Mouse (Mus musculus): ENCODE measurements around the gene Zbtb44. TPM values are rescaled to one million over a fixed set of nuclear protein-coding genes. Genes with fewer than 3 reads are reported as not detected.

Gene Zbtb44
- polyA plus RNA-seq, 1 experiment from 2014 or later: 7.1 TPM

DNA sequence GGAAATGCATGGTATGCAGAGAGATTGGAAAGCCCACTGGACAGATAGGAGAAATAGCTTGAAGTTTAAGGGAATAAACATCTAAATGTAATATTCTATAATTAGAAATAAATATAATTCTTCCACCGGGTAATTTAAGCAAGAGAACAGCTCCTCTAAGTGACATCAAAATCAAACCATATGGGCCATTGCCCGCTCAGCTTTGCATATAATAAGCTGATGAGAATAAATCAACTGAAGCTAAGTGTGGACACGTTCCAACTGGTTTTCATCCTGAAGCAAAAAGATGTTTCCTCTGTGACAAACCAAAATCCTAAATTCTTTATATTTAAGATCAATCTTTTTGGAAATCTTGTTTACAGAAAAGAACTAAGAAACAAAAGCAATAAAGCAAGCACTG is 19.7 kb upstream of the Zbtb44 start:
- H3K4me2 ChIP-seq: no peak overlapping the region
- H3K9me3 ChIP-seq (replicated peaks; ENCODE audit: control insufficient read depth, low read length): no peaks in the 10 kb centered on the region
- ATAC-seq (replicated peaks; ENCODE audit: insufficient number of reproducible peaks, low FRiP score, low TSS enrichment): no peak
- H3K4me3 ChIP-seq (ENCODE audit: low read depth, low read length): no peak overlapping the region
- no peaks in the 10 kb centered on the region for H3K36me3 ChIP-seq (ENCODE audit: control insufficient read depth, insufficient read depth, low read length)
- peaks cover 8% of the 10 kb centered on the region; the same call in 1 of the 2 replicates for H3K4me1 ChIP-seq (ENCODE audit: control insufficient read depth, insufficient read depth, low read length)
- H3K27me3 ChIP-seq (ENCODE audit: control insufficient read depth, insufficient read depth, low read length): no peaks in the 10 kb centered on the region
- no peak overlapping the region for H3K9ac ChIP-seq (ENCODE audit: low read depth, low read length)
- H3K27ac ChIP-seq (ENCODE audit: low read depth, low read length): no peak overlapping the region
- whole genome bisulfite sequencing (ENCODE audit: insufficient replicate concordance): 75% methylated on average over 3 of the region's 3 CpGs

DNA sequence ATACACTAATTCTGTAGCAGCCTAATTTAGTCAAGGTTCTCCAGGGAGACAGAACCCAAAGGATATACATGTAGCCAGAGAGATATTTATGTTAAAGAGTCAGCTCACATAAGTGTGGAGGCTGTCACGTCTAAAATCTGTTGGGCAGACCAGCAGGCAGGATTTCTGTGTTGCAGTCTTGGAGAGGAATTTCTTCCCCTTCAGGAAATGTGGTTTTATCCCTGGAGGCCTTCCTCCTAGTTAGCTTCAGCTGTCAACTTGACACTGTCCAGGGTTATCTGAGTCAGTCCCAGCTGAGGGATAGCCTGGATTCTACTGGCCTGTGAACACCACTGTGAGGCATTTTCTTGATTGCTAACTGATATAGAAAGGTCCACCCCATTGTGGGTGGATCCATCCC is 18.9 kb upstream of the Zbtb44 start:
- Histone ChIP-seq H3K9ac (ENCODE audit: low read depth, low read length) (no peak overlapping the region), H3K36me3 (ENCODE audit: control insufficient read depth, insufficient read depth, low read length) (no peaks in the 10 kb centered on the region), H3K9me3 (replicated peaks; ENCODE audit: control insufficient read depth, low read length) (no peaks in the 10 kb centered on the region), H3K4me1 (ENCODE audit: control insufficient read depth, insufficient read depth, low read length) (peaks cover 8% of the 10 kb centered on the region; the same call in 1 of the 2 replicates), H3K4me2 (no peak overlapping the region), H3K27me3 (ENCODE audit: control insufficient read depth, insufficient read depth, low read length) (no peaks in the 10 kb centered on the region), H3K27ac (ENCODE audit: low read depth, low read length) (peak overlapping the region; percentile 50), H3K4me3 (ENCODE audit: low read depth, low read length) (no peak overlapping the region)
- WGBS (ENCODE audit: insufficient replicate concordance): 7% methylated on average over 1 of the region's 1 CpGs
- ATAC-seq (replicated peaks; ENCODE audit: insufficient number of reproducible peaks, low FRiP score, low TSS enrichment): peak; percentile 87

DNA sequence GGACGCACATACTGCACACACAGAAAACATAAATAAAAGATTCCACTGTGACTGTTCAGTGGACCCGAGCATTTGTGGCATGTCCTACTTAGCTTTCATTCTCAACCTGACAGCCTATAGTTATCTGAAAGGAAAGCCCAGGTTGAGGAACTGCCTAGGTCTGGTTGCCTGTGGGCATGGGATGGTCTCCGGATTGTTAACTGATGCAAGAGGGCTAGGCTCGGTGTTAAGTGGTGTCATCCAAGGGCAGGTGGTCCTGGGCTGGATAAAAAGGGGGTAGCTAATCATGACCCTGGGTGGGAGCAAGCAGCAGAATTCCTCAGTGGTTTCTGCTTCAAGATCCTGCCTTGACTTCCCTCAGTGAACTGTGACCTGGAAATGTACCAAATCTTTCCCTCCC is 17.8 kb upstream of the Zbtb44 start:
- no peak overlapping the region for H3K4me3 ChIP-seq (ENCODE audit: low read depth, low read length)
- H3K4me2 ChIP-seq: no peak overlapping the region
- no peaks in the 10 kb centered on the region for H3K36me3 ChIP-seq (ENCODE audit: control insufficient read depth, insufficient read depth, low read length)
- H3K27me3 ChIP-seq (ENCODE audit: control insufficient read depth, insufficient read depth, low read length): no peaks in the 10 kb centered on the region
- no peak overlapping the region for H3K9ac ChIP-seq (ENCODE audit: low read depth, low read length)
- H3K27ac ChIP-seq (ENCODE audit: low read depth, low read length): no peak overlapping the region
- H3K9me3 ChIP-seq (replicated peaks; ENCODE audit: control insufficient read depth, low read length): no peaks in the 10 kb centered on the region
- WGBS (ENCODE audit: insufficient replicate concordance): 72% methylated on average over 4 of the region's 4 CpGs
- H3K4me1 ChIP-seq (ENCODE audit: control insufficient read depth, insufficient read depth, low read length): peaks cover 8% of the 10 kb centered on the region; the same call in 1 of the 2 replicates
- no peak for ATAC-seq (replicated peaks; ENCODE audit: insufficient number of reproducible peaks, low FRiP score, low TSS enrichment)

DNA sequence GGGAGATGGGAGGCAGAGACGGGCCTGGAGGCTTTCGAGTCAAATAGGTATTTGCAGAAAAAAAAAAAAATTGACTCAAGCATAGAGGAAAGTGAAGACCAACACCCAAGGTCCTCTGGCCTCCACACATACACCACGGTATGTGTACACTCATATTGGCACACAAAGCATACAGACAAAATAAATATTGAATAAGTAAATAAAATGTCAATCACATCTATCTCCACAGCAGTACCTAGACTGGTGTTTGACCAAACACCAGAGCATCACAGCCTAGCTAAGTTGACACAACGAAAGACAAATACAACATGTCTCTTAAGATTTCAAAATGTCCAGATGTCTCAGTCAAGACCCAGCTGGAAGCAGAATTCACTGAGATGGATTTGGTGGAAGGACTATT is 17.0 kb upstream of the Zbtb44 start:
- H3K27ac ChIP-seq (ENCODE audit: low read depth, low read length): no peak overlapping the region
- H3K9ac ChIP-seq (ENCODE audit: low read depth, low read length): no peak overlapping the region
- H3K4me3 ChIP-seq (ENCODE audit: low read depth, low read length): no peak overlapping the region
- no peaks in the 10 kb centered on the region for H3K36me3 ChIP-seq (ENCODE audit: control insufficient read depth, insufficient read depth, low read length)
- no peak overlapping the region for H3K4me2 ChIP-seq
- H3K4me1 ChIP-seq (ENCODE audit: control insufficient read depth, insufficient read depth, low read length): peaks cover 8% of the 10 kb centered on the region; the same call in 1 of the 2 replicates
- WGBS (ENCODE audit: insufficient replicate concordance): 73% methylated on average over 4 of the region's 4 CpGs
- no peaks in the 10 kb centered on the region for H3K27me3 ChIP-seq (ENCODE audit: control insufficient read depth, insufficient read depth, low read length)
- ATAC-seq (replicated peaks; ENCODE audit: insufficient number of reproducible peaks, low FRiP score, low TSS enrichment): no peak
- H3K9me3 ChIP-seq (replicated peaks; ENCODE audit: control insufficient read depth, low read length): no peaks in the 10 kb centered on the region

DNA sequence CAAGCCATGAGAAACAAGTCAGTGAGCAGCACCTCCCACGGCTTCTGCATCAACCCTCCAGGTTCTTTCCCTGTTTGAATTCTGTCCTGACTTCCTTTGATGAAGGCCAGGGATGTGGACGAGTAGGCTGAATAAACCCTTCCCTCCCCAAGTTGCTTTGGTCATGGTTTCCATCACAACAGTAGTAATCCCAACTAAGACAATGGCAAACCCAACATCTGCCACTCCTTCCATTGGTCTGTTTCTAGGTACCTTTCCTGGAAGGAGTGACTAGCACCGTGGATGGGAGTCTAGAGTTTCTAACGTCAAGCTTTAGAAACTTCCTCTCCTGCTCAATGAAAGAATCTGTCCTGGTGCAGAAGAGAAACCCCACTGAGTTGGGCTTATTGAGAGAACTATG is 12.8 kb upstream of the Zbtb44 start:
- ATAC-seq (replicated peaks; ENCODE audit: insufficient number of reproducible peaks, low FRiP score, low TSS enrichment): no peak
- Histone ChIP-seq H3K4me3 (ENCODE audit: low read depth, low read length) (no peak overlapping the region), H3K4me2 (no peak overlapping the region), H3K27ac (ENCODE audit: low read depth, low read length) (no peak overlapping the region), H3K27me3 (ENCODE audit: control insufficient read depth, insufficient read depth, low read length) (no peaks in the 10 kb centered on the region), H3K9ac (ENCODE audit: low read depth, low read length) (no peak overlapping the region), H3K9me3 (replicated peaks; ENCODE audit: control insufficient read depth, low read length) (no peaks in the 10 kb centered on the region), H3K36me3 (ENCODE audit: control insufficient read depth, insufficient read depth, low read length) (no peaks in the 10 kb centered on the region), H3K4me1 (ENCODE audit: control insufficient read depth, insufficient read depth, low read length) (no peaks in the 10 kb centered on the region)
- WGBS (ENCODE audit: insufficient replicate concordance): 62% methylated on average over 4 of the region's 4 CpGs

DNA sequence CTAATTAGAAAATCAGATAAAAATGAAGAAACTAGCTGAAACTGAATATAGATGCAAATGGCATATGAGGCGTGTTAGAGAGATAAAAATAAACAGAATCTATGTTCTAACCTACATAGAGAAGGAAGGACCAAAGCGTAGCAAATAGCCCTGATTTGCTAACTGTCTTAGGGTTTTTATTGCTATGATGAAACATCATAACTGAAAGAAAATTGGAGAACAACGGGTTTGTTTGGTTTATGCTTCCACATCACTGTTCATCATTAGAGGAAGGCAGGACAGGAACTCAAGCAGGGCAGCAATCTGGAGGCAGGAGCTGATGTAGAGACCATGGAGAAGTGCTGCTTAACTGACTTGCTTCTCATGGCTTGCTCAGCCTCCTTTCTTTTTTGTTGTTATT is 12.3 kb upstream of the Zbtb44 start:
- no peak overlapping the region for H3K4me3 ChIP-seq (ENCODE audit: low read depth, low read length)
- WGBS (ENCODE audit: insufficient replicate concordance): 76% methylated on average over 3 of the region's 3 CpGs
- no peak for ATAC-seq (replicated peaks; ENCODE audit: insufficient number of reproducible peaks, low FRiP score, low TSS enrichment)
- H3K36me3 ChIP-seq (ENCODE audit: control insufficient read depth, insufficient read depth, low read length): no peaks in the 10 kb centered on the region
- H3K27ac ChIP-seq (ENCODE audit: low read depth, low read length): no peak overlapping the region
- H3K4me1 ChIP-seq (ENCODE audit: control insufficient read depth, insufficient read depth, low read length): no peaks in the 10 kb centered on the region
- no peaks in the 10 kb centered on the region for H3K9me3 ChIP-seq (replicated peaks; ENCODE audit: control insufficient read depth, low read length)
- no peak overlapping the region for H3K4me2 ChIP-seq
- no peaks in the 10 kb centered on the region for H3K27me3 ChIP-seq (ENCODE audit: control insufficient read depth, insufficient read depth, low read length)
- H3K9ac ChIP-seq (ENCODE audit: low read depth, low read length): no peak overlapping the region

DNA sequence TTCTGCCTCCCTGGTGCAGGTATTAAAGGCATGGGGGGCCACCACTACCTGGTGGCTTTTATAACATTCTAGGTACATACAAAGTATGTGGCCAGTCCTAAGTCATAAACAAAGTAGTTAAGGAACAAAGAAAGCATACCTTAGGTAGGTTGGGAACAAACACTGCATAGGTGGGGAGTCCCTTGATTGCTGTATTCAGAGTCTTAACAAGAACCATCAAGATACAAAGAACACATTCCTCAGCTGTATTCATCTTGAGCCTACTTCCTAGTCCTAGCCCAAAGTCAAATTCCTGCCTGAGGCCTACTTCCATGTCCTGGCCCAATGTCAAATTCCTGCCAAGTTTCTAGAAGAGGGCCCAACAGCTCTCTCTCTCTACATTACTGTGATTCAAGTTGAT is 11.7 kb upstream of the Zbtb44 start:
- H3K36me3 ChIP-seq (ENCODE audit: control insufficient read depth, insufficient read depth, low read length): no peaks in the 10 kb centered on the region

DNA sequence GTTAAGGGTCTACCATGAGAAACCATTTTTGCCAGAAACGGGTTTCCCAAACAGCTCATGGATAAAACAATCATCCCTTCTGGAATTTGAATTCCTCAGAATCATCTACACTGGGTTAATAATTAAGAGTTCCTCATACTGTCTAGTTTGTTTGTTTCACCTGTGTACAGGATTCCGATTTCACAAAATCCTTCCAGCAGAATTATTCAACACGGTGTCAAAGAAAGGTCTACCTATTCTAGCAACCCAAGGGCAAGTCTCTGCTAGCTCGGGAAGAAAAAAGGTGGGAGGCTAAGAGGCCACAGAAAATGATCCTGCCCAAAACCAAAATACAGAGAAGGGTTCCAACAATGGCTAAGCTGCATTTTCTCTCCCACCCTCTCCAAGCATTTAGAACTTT is 2.2 kb upstream of the Zbtb44 start:
- H3K4me1 ChIP-seq (ENCODE audit: control insufficient read depth, insufficient read depth, low read length): peaks cover 5% of the 10 kb centered on the region
- H3K9me3 ChIP-seq (replicated peaks; ENCODE audit: control insufficient read depth, low read length): no peaks in the 10 kb centered on the region
- no peak overlapping the region for H3K4me3 ChIP-seq (ENCODE audit: low read depth, low read length)
- no peak for ATAC-seq (replicated peaks; ENCODE audit: insufficient number of reproducible peaks, low FRiP score, low TSS enrichment)
- 89% methylated on average over 4 of the region's 4 CpGs for WGBS (ENCODE audit: insufficient replicate concordance)
- H3K27ac ChIP-seq (ENCODE audit: low read depth, low read length): no peak overlapping the region
- H3K9ac ChIP-seq (ENCODE audit: low read depth, low read length): no peak overlapping the region
- H3K4me2 ChIP-seq: no peak overlapping the region
- H3K36me3 ChIP-seq (ENCODE audit: control insufficient read depth, insufficient read depth, low read length): no peaks in the 10 kb centered on the region
- no peaks in the 10 kb centered on the region for H3K27me3 ChIP-seq (ENCODE audit: control insufficient read depth, insufficient read depth, low read length)

More for the DNA sequence above, 11.7 kb upstream of the Zbtb44 start:
- no peak for ATAC-seq (replicated peaks; ENCODE audit: insufficient number of reproducible peaks, low FRiP score, low TSS enrichment)
- Histone ChIP-seq H3K9me3 (replicated peaks; ENCODE audit: control insufficient read depth, low read length) (no peaks in the 10 kb centered on the region), H3K27me3 (ENCODE audit: control insufficient read depth, insufficient read depth, low read length) (no peaks in the 10 kb centered on the region), H3K9ac (ENCODE audit: low read depth, low read length) (no peak overlapping the region), H3K27ac (ENCODE audit: low read depth, low read length) (no peak overlapping the region), H3K4me1 (ENCODE audit: control insufficient read depth, insufficient read depth, low read length) (no peaks in the 10 kb centered on the region), H3K4me2 (no peak overlapping the region), H3K4me3 (ENCODE audit: low read depth, low read length) (no peak overlapping the region)

DNA sequence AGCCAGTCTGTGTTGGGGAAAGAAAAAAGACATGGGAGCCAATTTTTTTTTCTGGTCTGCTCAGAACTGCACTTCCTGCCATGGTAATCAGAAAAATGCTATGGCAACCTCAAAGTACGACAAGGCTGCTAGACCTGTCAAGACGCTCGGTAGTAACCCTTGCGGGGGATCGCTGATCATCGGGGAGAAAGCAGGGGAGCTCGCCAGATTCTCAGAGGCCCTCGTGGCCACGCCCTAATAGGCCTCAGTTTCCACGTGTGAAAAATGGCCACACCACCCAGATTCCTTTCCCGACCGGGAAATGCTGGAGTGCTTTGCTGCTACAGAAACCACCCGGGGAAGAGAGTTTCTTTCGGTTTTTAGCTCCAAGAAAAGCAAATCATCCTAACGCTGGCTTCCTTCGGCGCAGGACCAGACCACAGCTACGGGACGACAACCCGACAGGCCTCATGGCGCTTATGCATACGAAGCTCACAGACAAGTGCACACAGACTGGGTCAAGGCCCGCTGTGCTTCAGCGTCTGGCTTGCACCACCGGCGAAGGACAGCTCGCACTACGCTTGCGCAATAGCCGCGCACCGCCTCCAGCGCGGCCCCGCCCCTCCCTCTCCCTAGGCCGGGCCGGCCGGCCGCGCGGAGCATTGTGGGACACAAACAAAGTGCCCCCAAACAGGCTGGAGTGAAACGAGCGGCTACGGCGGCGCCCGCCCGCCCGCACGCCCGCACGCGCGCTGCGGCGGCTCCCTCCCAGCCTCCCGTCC is 513 bp upstream of the Zbtb44 start:
- Histone ChIP-seq H3K9ac (ENCODE audit: low read depth, low read length) (peak overlapping the region; percentile 92), H3K36me3 (ENCODE audit: control insufficient read depth, insufficient read depth, low read length) (no peaks in the 10 kb centered on the region), H3K27ac (ENCODE audit: low read depth, low read length) (peak overlapping the region; percentile 99), H3K27me3 (ENCODE audit: control insufficient read depth, insufficient read depth, low read length) (no peaks in the 10 kb centered on the region), H3K4me2 (peak overlapping the region; percentile 93), H3K9me3 (replicated peaks; ENCODE audit: control insufficient read depth, low read length) (no peaks in the 10 kb centered on the region), H3K4me3 (ENCODE audit: low read depth, low read length) (peak overlapping the region; percentile 76), H3K4me1 (ENCODE audit: control insufficient read depth, insufficient read depth, low read length) (peaks cover 5% of the 10 kb centered on the region)
- WGBS (ENCODE audit: insufficient replicate concordance): under 1% methylated on average over 49 of the region's 57 CpGs
- peak; percentile 95 for ATAC-seq (replicated peaks; ENCODE audit: insufficient number of reproducible peaks, low FRiP score, low TSS enrichment)

Data from heart, embryonic 11.5 days (tissue).